Mouse (Mus musculus) adrenal gland, adult 18-20 months (tissue): ENCODE results near the gene Ccdc61. TPM values are rescaled to one million over a fixed set of nuclear protein-coding genes. Genes with fewer than 3 reads are reported as not detected.
"Not testable (repeated sequence)": the region's sequence is repeated elsewhere in the genome, so short reads cannot be mapped to it uniquely, and the experiment has no call there.

Experiments
- DNase-seq, 2 experiments: peaks; one replicate each; pipeline ENCODE4 v3.0.0; 2021 to 2022; ENCODE audit warnings: low spot score in 2 of 2
- total RNA-seq, 2 experiments: library from RNA; stranded (reverse); gene quantifications; 1 replicate in 1 of 2; 2 replicates in 1 of 2; pipeline ENCODE4 v1.2.3; 2021

Ccdc61 gene
- total RNA-seq, 2 experiments from 2014 or later: 9.9 to 10.7 TPM

DNA sequence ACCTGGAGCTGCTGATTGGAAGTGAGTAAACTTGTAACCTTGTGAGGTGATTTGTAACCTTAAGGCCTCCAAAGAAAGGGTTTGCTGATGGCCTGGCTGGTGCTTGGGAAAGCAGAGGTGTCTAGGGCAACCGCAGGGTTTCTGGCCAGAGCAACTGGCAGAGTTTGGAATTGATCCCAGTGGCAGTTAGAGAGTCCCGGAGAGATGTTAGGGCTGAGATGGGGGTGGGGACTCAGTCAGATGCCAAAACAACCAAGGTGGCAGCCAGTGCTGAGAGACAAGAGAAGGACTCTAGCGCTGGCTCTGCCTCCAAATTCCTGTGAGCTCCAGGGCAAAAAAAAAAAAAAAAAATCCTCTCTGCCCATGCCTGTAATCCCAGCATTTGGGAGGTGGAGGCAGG, 7.7 kb upstream of the Ccdc61 start:
- DNase-seq: no peak

DNA sequence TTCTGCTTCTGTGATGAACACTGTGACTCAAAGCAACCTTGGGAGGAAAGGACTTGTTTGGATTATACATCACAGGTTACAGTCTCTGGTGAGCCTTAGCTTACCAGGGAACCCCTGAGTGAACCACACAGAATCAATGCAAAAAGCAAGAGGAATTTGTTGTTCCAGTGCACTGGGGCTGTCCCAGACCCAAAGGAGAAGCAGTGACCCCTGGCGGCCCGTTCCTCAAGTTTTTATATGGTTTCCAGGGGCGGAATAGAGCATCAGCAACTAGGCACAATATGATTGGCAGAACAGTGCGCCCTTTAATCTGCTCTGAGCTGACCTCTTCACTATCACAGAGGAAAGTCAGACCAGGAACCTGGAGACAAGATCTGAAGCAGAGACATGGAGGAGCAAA, 6.0 kb upstream of the Ccdc61 start:
- DNase-seq: no peak

DNA sequence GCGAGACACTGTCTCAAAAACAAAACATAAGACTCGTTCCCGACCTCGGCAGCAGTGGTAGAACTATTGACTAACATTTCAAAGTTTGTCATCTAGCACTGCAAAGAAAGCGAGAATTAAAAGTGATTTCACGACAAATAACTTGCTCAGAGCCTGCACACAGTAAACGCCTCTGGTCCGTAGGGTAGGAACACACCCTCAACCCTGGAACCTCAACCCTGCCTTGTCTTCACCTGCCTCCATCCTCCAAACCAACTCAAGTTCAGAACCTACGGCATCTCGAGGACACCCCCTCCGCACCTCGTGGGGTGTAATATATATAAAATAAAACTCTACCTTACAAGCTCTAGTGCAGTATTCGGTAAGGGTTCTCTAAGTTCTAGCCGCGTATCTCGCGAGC, 418 bp downstream of the Ccdc61 start:
- DNase-seq: no peak

GRCm38 (mm10) chr7:18904971-18905370, 5.2 kb downstream of the Ccdc61 start:
- no peak for DNase-seq

- no peak for DNase-seq
Observed at GRCm38 (mm10) chr7:18902486-18902885, 7.7 kb downstream of the Ccdc61 start.

GRCm38 (mm10) chr7:18900513-18900912, 9.7 kb downstream of the Ccdc61 start:
- DNase-seq: no peak

DNA sequence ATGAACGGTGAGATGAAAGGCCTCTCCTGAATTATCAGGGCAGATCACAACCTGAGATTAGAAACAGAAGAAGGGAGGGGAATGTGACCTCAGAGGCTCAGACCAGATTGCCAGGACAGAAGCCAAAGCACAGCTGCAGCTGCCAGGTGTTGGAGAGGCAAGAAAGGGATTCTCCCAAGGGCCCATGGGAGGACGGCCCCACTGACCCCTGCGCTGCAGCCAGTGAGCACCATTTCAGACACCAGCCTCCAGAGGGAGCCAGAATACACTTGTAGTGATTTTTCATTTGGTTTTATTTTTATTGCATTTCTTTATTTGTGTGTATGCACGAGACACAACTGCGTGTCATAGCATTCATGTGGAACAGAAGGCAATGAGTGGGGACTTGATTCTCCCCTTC, 13.7 kb downstream of the Ccdc61 start:
- peak in 1 of 2 experiments; percentile 34 for DNase-seq

DNA sequence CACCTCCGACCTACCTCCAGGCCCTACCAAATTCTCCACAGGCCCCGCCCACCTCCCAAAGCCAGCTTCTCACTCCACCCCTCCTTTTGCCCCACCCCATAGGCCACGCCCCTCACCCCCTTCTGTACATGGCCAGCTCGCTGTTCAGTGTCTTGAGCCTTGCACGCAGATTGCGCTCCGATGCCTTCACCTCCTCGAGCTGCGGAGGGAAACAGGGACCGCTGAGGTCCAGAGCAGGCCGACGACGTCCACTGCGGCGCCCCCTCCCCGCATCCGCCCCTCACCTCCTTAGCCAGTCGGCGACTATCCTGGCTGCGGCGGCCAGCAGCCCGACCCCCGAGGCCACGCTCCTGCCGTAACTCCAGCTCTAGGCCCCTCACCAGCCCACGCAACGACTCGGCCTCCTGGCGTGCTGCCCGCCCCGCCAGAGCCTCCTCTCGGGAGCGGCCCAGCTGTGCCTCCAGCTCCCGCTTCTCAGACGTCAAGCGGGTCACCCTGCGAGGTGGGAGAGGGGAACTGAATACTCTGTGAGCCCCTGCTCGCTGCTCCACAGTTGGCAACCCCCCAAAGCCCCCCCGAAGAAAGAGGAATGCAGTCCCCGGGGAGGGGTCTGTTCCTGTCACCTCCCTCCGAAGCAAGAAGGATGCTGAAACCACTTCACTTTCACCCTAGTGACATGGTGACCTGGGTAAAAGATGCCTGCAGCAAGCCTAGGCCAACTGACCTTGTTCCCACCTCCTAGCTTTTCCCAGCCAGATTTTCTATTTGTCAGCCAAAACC, 16.4 kb downstream of the Ccdc61 start:
- DNase-seq: peak; percentile 59 to 64

GRCm38 (mm10) chr7:18893009-18893408, 17.2 kb downstream of the Ccdc61 start:
- no peak for DNase-seq

GRCm38 (mm10) chr7:18891872-18892599, 18.2 kb downstream of the Ccdc61 start:
- DNase-seq: peak; percentile 80 to 84

DNA sequence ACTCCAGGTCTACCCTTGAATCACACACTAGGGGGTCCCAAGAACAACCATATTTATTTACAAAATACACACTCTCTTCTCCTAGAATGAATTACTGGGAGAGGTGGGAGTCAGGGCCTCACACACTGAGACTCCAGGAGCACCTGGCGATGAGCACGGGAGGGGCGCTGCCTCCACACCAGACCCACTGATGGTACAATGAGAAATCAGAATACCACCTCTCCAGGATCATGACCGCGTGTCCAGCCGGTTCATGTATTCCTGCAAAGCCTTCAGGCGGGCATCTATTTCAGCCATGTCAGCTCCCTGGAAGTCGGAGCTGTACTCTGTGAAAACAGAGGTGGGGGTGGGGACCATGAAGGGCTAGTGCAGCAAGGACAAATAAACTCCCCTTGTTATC, 19.4 kb downstream of the Ccdc61 start:
- no peak for DNase-seq

DNA sequence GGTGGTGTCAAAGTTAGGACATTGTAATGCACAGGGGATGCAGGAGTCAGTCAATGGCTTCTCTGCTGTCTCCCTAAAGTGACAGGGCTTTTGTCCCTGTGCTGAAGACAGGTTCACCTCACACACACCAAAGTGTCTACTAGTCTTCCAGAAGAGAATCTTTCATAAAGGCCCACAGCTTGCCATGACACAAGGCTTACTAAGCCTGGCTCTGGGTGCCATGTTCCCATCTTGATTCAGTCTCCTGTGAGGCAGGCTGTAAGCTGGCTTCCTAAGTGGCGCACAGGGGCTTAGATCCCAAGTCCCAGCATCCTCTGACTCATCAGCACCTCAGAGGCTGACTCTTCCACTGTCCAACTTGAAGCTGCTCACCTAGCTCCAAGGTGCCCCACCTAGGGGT, 23.3 kb downstream of the Ccdc61 start:
- DNase-seq: no peak

DNA sequence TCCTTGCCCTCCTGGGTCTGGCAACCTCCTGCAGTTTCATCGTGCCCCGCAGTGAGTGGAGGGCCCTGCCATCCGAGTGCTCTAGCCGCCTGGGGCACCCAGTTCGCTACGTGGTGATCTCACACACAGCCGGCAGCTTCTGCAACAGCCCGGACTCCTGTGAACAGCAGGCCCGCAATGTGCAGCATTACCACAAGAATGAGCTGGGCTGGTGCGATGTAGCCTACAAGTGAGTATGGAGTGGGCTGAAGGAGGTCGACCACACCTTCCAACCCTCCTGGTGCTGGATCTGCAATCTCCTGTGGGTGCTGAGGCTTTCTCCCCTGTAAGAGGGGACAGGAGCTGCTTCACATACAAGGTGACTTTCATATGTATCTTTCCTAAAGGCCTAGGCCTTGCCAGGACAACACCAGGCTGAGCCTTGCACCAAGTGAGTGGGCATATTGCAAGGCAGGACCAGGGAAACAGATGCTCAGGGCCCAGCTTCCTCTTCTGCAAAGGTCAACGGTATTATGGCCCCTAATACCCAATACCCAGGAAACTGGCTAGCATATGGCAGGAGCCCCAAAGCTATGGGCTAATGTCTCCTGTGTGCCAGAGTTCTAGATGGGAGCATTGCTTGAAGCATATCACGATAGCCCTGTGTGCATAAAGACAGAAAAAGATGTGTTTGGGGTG, 25.3 kb downstream of the Ccdc61 start:
- DNase-seq: no peak

DNA sequence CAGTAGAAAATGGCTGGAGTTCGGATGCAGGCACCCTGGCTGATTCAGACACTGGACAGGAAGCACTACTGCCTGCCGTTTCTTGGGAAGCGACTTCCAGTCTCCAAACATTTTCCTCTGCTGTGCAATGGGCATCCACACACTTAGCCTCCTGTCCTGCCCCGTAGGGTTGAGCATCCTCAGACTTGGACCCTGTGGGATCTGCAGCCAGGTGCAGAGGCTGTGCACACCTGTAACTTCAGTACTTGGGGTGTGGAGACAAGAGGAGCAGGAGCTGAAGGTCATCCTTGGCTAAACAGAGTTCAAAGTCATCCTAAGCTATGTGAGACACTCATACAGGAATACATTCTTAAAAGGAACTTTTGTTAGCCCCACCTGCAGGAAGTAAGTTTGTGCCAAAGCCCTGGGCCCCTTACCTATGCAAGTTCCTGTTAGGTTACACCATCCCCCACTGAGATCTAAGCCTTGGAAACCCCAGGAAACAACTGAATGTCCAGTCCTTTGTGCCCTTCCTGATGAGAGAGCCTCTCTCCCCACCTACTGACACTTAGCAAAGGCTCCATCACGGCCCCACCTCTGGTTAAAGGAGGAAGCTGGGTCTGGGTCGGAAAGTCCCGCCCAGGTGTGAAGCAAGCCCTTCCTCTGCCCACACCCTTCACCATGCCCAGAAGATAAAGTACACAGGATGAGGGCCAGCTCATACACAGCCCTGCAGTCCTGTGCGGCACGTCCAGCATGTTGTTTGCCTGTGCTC, 26.0 kb downstream of the Ccdc61 start:
- DNase-seq: no peak

GRCm38 (mm10) chr7:18878691-18879090, 31.5 kb downstream of the Ccdc61 start:
- DNase-seq: no peak

DNA sequence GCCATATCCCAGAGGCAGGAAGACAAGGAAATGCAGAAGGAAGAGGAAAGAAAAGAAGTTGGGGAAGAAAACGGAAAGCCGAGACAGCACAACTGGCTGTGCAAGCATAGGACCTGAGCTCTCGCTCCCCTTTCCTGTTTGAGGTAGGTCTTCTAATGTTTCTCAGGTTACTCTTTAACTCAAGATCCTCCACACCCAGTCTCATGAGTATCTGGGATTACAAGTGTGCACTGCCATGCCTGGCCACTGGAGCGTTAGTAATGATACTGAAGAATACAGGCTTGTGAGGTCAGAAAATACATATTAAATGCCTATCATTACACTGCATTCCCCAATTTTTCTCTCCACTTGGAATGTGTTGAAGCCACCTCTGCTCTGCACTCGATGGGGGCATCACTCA, 34.8 kb downstream of the Ccdc61 start:
- DNase-seq: no peak

DNA sequence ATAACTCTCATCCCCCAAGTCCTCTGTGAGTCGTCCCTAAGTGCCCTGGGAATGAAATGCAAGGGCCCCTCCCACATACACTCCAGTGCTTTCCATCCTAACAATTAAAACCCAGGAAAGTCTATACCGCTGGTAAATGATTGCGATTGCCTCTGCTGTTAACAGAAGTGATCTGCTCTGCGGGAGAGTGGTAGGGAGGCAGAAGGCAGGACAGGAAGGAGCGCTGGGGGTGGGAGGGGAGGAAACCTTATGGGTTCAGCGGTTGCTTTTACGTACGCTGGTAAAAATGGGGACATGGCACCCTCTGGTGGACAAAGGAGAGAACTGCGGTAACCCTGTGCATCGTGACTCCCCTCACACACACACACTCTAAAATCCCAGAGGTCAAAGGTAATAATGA, 37.0 kb downstream of the Ccdc61 start:
- DNase-seq: peak; percentile 62 to 69

DNA sequence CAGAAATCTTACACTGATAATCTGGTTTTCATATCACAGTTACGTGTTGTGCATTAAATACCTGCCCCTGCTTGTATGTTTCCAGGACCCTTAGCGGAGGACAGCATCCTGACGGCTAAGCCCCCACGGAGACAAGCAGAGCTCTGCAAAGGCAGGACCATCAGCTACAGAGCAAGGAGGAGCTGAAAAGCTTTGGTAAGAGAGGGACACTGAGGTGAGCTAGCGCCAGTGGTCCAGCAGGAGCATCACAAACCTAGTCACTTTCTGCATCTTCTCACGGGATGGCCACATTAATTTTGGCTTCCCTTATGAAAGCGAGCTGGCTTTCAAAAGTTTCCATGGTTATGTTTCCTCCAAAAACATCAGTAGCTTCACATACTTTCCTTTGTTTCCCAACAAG, 37.4 kb downstream of the Ccdc61 start:
- no peak for DNase-seq

DNA sequence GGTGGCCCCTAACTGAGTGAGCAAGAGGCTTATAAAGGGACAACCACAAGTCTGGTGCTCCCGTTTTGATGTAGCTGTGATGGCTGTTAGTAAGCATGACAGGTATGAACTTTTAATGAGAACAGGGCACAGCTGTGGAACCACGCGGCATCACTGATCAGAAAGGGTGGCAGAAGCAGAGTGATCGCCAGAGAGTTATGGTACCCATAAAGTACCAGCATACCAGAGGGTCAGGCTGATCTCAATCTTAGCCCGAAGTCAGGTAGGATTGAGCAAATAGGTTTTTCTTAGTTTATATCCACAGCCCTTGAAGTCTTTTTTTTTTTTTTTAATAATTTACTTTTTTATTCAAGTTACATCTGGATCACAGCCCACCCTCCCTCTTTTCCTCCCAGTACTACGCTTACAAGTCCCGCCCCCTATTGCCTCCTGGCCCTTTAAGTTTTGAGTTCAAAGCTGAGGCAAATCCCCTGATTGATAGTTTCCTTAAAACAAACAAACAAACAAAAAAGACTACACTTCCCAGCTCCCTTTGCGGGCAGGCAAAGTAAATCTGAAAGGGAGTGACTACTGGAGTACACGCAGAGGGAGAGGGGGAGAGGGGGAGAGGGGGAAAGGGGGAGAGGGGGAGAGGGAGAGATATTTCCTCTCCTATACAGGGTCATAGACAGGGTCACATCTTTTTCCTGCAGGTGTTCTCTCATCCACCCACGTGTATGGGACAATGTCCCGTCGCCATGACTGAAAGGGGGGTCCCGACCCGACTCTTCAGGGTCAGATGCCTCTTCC, 38.0 kb downstream of the Ccdc61 start:
- DNase-seq: no peak

DNA sequence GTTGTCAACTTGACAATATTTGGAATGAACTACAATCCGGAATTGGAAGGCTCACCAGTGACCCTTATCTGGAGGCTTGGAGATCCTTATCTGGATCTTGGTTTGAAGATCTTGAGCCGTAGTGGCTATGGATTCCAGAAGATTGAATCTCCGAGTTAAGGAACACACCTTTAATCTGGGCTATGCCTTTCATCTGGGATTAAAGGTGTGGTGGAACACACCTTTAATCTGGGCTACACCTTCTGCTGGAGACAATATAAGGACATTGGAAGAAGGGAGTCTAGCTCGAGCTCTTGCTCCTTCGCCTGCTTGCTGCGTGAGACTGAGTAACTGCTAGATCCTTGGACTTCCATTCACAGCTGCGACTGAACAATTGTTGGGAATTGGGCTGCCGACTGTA, 39.2 kb downstream of the Ccdc61 start, which contains the start of gene Pglyrp1:
TSS of gene Pglyrp1 (plus strand) at position 301 of the 400 bp plus-strand sequence.
- DNase-seq: not testable (repeated sequence)
